Mouse (Mus musculus) midbrain, embryonic 14.5 days (tissue): ENCODE measurements at regions not wholly inside any gene's neighbourhood (a gene's known extent, or its start where the extent isn't known, plus 50 kb on each side); places are given as distances from the start of the nearest gene placed in this dataset.

Source experiments
- ATAC-seq: fragments of 200-750 bp; cut with Nextera tagmentation; 2 replicates; pipeline ENCODE4 v1.8.0; 2017; ENCODE audit warnings: moderate number of reproducible peaks, moderate library complexity; ENCODE audit not compliant: low FRiP score, low TSS enrichment
- DNase-seq: peaks from one replicate; pipeline ENCODE4 v3.0.0-alpha.2; 2015
- H3K27ac ChIP-seq: fragments of 300-500 bp; sonication (generic); replicated peaks from 2 replicates; pipeline ENCODE4 v1.5.1; 2014; ENCODE audit warnings: mild to moderate bottlenecking, low read depth, low read length, moderate library complexity
- H3K27me3 ChIP-seq: fragments of 300-500 bp; sonication (generic); 2 replicates; pipeline ENCODE4 v1.6.1; 2014; ENCODE audit warnings: low read length, control low read depth, mixed read lengths; ENCODE audit not compliant: control insufficient read depth, insufficient read depth
- H3K36me3 ChIP-seq: fragments of 300-500 bp; sonication (generic); 2 replicates; pipeline ENCODE4 v1.6.1; 2014; ENCODE audit warnings: low read length, control low read depth; ENCODE audit not compliant: control insufficient read depth, insufficient read depth
- H3K4me1 ChIP-seq: fragments of 300-500 bp; sonication (generic); 2 replicates; pipeline ENCODE4 v1.6.1; 2014; ENCODE audit warnings: mild to moderate bottlenecking, antibody characterized with exemption, low read length, control low read depth; ENCODE audit not compliant: control insufficient read depth, insufficient read depth
- H3K4me2 ChIP-seq: fragments of 300-500 bp; sonication (generic); 2 replicates; pipeline ENCODE4 v1.6.1; 2014; ENCODE audit warnings: mild to moderate bottlenecking, low read length, moderate library complexity
- H3K4me3 ChIP-seq: fragments of 300-500 bp; sonication (generic); replicated peaks from 2 replicates; pipeline ENCODE4 v1.5.1; 2014; ENCODE audit warnings: low read depth, low read length
- H3K9ac ChIP-seq: fragments of 300-500 bp; sonication (generic); replicated peaks from 2 replicates; pipeline ENCODE4 v1.6.1; 2014; ENCODE audit warnings: mild to moderate bottlenecking, low read length, moderate library complexity
- H3K9me3 ChIP-seq: fragments of 300-500 bp; sonication (generic); 2 replicates; pipeline ENCODE4 v1.6.1; 2016; ENCODE audit warnings: low read length, control low read depth, mixed read lengths; ENCODE audit not compliant: control insufficient read depth
- WGBS: fragments of 180-500 bp; shearing (Covaris S2); extraction: QIAGEN DNeasy Blood & Tissue Kit; methylation state at CpG from one replicate; pipeline ENCODE4 v1.1.7; 2014; 5-methylcytosine and 5-hydroxymethylcytosine counted together

- no peaks in the 10 kb centered on the region for H3K27me3 ChIP-seq
- no peak overlapping the region for H3K4me2 ChIP-seq
- H3K4me1 ChIP-seq = no peaks in the 10 kb centered on the region
- no peak overlapping the region for H3K27ac ChIP-seq
- no peak for ATAC-seq
- H3K9me3 ChIP-seq = no peaks in the 10 kb centered on the region
- no peaks in the 10 kb centered on the region for H3K36me3 ChIP-seq
- H3K9ac ChIP-seq = no peak overlapping the region
- no peak for DNase-seq
- no peak overlapping the region for H3K4me3 ChIP-seq
These were observed 1711.1 kb downstream of the Diaph2 start for GRCm38 (mm10) chrX:131460631-131461030.

- H3K9me3 ChIP-seq = no peaks in the 10 kb centered on the region
- no peak overlapping the region for H3K9ac ChIP-seq
- no peak for ATAC-seq
- H3K27ac ChIP-seq = no peak overlapping the region
- no peaks in the 10 kb centered on the region for H3K27me3 ChIP-seq
- 78% methylated on average over 3 of the region's 3 CpGs for WGBS
- no peak overlapping the region for H3K4me3 ChIP-seq
- H3K36me3 ChIP-seq = no peaks in the 10 kb centered on the region
- no peaks in the 10 kb centered on the region for H3K4me1 ChIP-seq
- DNase-seq = no peak
- H3K4me2 ChIP-seq = no peak overlapping the region
These were observed 1739.8 kb downstream of the Diaph2 start for GRCm38 (mm10) chrX:131489314-131489713.

GRCm38 (mm10) chrX:131501409-131501808 lies 1751.9 kb downstream of the Diaph2 start:
- Histone ChIP-seq H3K36me3 (no peaks in the 10 kb centered on the region), H3K4me3 (no peak overlapping the region), H3K4me1 (no peaks in the 10 kb centered on the region), H3K27ac (no peak overlapping the region), H3K27me3 (no peaks in the 10 kb centered on the region), H3K9ac (no peak overlapping the region), H3K9me3 (no peaks in the 10 kb centered on the region), H3K4me2 (no peak overlapping the region)
- no peak for DNase-seq
- 65% methylated on average over 1 of the region's 1 CpGs for WGBS
- no peak for ATAC-seq

- Histone ChIP-seq H3K9me3 (no peaks in the 10 kb centered on the region), H3K27me3 (no peaks in the 10 kb centered on the region), H3K4me3 (no peak overlapping the region), H3K36me3 (no peaks in the 10 kb centered on the region), H3K27ac (no peak overlapping the region), H3K9ac (no peak overlapping the region), H3K4me2 (no peak overlapping the region), H3K4me1 (no peaks in the 10 kb centered on the region)
- ATAC-seq (no peak), DNase-seq (no peak)
These were observed 1757.3 kb downstream of the Diaph2 start for GRCm38 (mm10) chrX:131506837-131507236.
